Mouse (Mus musculus): ENCODE results near the gene Cbarp.

Cbarp gene

GRCm38 (mm10) chr10:80156752-80157053, 16.1 kb upstream of the Cbarp start:
- DNase-seq: peak in 1 of 2 experiments; percentile 19

GRCm38 (mm10) chr10:80156002-80156751, 15.5 kb upstream of the Cbarp start:
- peak in 1 of 2 experiments; percentile 35 for DNase-seq

DNA sequence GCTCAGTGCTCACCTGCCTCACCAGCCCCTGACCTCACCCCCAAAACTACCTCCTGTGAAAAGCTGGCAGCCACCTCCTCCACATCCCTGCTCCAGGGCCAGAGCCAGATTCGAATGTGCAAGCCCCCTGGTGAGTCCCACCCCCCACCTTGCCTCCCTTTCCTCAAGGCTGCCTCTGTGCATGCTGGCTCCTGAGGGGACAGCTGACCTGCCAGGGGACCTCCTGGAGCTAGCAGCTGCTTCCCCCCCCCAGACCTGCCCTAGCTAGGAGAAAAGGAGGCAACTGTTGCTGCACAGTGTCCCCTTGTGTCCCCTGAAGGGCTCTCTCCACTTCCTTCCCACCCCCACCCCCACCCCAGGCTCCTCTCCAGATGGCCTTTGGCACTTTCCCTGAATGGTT, 14.6 kb upstream of the Cbarp start:
- DNase-seq: peak in 1 of 2 experiments; percentile 31

- no peak for DNase-seq
These were observed 13.7 kb upstream of the Cbarp start for GRCm38 (mm10) chr10:80154384-80154783.

GRCm38 (mm10) chr10:80153713-80154112, 13.1 kb upstream of the Cbarp start:
- DNase-seq: no peak

- no peak for DNase-seq
These were observed 12.2 kb upstream of the Cbarp start for GRCm38 (mm10) chr10:80152873-80153260.

GRCm38 (mm10) chr10:80152071-80152872, 11.6 kb upstream of the Cbarp start:
- peak; percentile 36 to 55 for DNase-seq

DNA sequence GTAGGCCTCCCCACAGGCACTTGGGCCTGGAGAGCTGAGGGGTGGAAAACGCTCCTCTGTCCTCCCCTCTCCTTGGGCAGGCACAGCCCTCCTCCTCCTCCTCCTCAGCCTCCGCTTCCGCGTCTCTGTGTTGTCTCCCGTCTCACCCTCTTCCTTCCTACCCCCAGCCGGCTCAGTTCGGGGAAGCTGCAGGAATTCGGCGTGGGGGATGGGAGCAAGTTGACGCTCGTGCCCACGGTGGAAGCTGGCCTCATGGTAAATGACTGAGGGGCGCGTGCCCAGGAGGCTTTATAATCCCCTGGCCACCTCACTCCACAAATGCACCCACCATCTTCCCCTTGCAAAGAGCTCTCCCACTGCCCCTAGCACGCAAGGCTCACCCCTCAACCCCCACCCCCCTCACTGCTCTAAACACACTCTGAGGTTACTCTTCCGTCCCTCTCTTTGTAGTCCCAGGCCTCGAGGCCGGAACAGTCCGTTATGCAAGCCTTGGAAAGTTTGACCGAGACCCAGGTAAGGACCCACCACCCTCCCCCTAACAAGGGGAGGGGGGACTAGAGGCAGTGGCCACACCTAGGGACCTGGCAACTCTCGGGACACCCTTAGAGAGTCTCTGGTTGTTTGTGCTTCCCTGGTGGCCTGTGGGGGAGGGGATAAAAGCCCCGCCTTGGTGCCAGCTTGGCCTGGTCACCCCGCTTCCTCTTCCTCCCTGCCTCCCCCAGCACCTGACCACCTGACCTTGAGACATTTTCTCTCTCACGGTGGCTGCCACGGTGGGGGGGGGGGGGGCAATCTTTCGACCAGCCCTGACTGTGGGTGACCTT, 10.8 kb upstream of the Cbarp start:
- peak; percentile 77 to 83 for DNase-seq

GRCm38 (mm10) chr10:80150226-80151210, 9.9 kb upstream of the Cbarp start:
- peak; percentile 84 to 89 for DNase-seq

- DNase-seq: peak; percentile 96 to 99
These were observed 8.9 kb upstream of the Cbarp start for GRCm38 (mm10) chr10:80149291-80150225.

GRCm38 (mm10) chr10:80148610-80149290, 8.1 kb upstream of the Cbarp start:
- peak; percentile 94 to 96 for DNase-seq

GRCm38 (mm10) chr10:80147719-80148601, 7.3 kb upstream of the Cbarp start, which contains the start of gene Midn:
TSS of gene Midn (plus strand) at chr10:80148272.
- peak; percentile 80 to 82 for DNase-seq

DNA sequence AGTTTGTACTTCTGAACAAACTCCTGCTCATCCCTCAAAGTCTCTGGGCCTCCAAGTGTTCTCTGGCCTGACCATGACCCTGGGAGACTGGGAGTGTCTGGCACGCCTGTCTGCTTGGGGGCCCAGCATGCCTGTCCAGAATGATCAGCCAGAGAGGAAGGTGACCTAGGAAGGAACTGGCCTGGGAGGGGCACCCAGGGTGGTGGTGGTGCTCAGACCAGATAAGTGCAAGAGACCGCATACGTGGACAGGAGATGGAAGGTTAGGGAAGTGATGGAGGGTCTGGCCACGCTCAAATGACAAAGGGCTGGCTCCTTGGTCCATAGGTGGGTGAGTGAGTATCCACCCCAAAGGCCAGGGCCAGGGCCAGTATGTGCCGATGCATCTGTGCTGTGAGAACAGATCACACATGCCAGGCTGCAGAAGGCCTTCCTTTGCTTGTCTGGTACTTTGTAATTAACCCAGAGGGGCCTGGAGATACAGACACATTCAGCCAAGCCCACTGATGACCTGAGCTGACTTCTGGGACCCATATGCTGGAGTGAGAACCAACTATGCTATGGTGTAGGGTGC, 6.6 kb upstream of the Cbarp start:
- DNase-seq: peak in 1 of 2 experiments; percentile 33

DNA sequence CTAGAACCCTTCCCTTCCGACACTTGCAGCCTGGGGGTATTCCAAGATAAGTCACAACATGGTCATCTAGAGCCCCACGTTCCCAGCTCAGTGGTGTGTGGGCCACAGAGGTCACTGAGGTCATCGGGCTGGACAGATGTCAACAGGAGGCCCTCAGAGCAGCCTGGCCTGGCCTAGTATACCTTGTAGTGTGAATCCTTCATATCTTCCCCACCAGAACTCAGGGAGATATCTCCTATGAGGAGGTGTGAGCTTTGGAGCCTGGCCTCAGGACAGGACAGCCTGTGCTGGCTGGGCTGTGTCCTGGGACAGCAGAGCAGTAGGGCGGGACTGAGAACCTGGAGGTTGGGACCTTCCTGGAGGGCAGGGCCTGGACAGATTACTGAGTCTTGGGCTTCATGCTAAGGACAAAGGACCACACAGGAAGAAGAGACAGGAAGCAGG, 6.0 kb upstream of the Cbarp start:
- peak in 1 of 2 experiments; percentile 34 for DNase-seq

- peak in 1 of 2 experiments; percentile 56 for DNase-seq
These were observed 5.3 kb upstream of the Cbarp start for GRCm38 (mm10) chr10:80145896-80146295.

DNA sequence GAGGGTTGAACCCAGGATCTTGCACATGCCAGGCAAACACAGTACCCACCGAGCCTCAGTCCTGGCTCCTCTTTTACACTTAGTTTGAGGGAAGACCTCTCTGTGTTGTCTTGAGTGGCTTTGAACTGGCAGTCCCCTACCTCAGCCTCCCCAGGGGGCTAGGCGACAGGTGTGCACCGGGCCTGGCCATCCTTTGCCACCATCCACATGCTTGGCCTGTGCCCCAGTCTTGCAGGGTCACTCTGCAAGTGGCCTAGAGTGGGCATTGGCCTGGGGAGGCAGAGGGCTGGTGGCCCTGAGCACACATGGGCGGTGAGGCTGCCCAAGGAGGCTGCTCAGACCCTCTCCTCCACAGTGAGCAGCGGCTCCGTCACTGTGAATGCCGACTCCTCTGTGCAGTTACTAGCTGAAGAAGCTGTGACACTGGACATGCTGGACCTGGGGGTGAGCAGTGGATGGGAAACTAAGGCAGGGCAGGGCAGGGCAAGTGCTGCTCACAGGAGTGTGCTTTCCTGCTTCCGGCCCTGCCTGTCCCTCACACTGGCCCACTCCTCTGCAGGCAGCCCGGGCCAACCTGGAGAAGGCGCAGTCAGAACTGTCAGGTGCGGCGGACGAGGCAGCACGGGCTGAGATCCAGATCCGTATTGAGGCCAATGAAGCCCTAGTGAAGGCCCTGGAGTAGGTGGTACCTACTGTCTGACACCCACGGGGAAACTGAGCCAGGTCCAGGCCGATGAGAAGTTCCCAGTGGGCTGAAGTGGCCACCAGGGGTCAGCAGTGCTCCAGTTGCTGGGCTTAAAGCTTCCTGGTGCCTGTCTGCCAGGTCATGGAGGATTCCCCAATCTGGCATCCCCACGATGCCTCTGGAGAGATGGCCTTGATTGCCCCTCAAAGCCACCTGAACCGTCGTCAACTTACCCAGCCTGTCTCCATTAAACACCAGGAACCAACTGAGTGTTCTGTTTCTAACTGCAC, 4.5 kb upstream of the Cbarp start:
- DNase-seq: peak; percentile 76 to 80

GRCm38 (mm10) chr10:80144159-80144558, 3.5 kb upstream of the Cbarp start:
- peak in 1 of 2 experiments; percentile 32 for DNase-seq

Data from thymus, postnatal 36 days (tissue).